Mouse (Mus musculus): ENCODE results near the gene Nme6.

GRCm38 (mm10) chr9:109816341-109816740 lies 16.2 kb upstream of the Nme6 start:
- no peak for TF ChIP-seq POLR2A (IDR thresholded peaks at IDR 0.05; ENCODE audit: control insufficient read depth, low read depth, low read length)
- no peak for TF ChIP-seq CTCF (IDR thresholded peaks at IDR 0.05; ENCODE audit: control insufficient read depth, insufficient read depth, insufficient replicate concordance, low read depth, low read length)

Measured in testis, adult 2 months (tissue).